Mouse (Mus musculus) thymus, adult 2 months (tissue): ENCODE data around the gene N4bp2l2. TPM values are rescaled to one million over a fixed set of nuclear protein-coding genes. Genes with fewer than 3 reads are reported as not detected.
A peak's percentile ranks its signal among the peaks of the same experiment; 100 is the strongest.
"Not testable (repeated sequence)": the region's sequence is repeated elsewhere in the genome, so short reads cannot be mapped to it uniquely, and the experiment has no call there.

Experiments used
- DNase-seq: peaks from one replicate; pipeline ENCODE4 v3.0.0; 2021
- H3K27ac ChIP-seq: fragments of 200-500 bp; 2 replicates; pipeline ENCODE4 v1.5.1; 2012; ENCODE audit warnings: low read length, control low read depth; ENCODE audit not compliant: control insufficient read depth, insufficient read depth
- H3K27me3 ChIP-seq: fragments of 200-500 bp; 2 replicates; pipeline ENCODE4 v1.6.1; 2012; ENCODE audit warnings: mild to moderate bottlenecking, low read length, moderate library complexity, mixed read lengths; ENCODE audit not compliant: control insufficient read depth, insufficient read depth
- H3K36me3 ChIP-seq: fragments of 200-500 bp; 2 replicates; pipeline ENCODE4 v1.6.1; 2012; ENCODE audit warnings: mild to moderate bottlenecking, low read length, moderate library complexity; ENCODE audit not compliant: control insufficient read depth, insufficient read depth
- H3K4me1 ChIP-seq: fragments of 200-500 bp; replicated peaks from 2 replicates; pipeline ENCODE4 v1.6.1; 2012; ENCODE audit warnings: low read length; ENCODE audit not compliant: control insufficient read depth, insufficient read depth
- H3K4me3 ChIP-seq: fragments of 200-500 bp; 2 replicates; pipeline ENCODE4 v1.5.1; 2012; ENCODE audit warnings: mild to moderate bottlenecking, low read length, control low read depth, moderate library complexity; ENCODE audit not compliant: control insufficient read depth, insufficient read depth
- CTCF ChIP-seq: fragments of 200-500 bp; IDR thresholded peaks from 2 replicates; pipeline ENCODE4 v1.5.1; 2012; ENCODE audit warnings: mild to moderate bottlenecking, control low read depth, low read length, moderate library complexity, borderline replicate concordance; ENCODE audit not compliant: control insufficient read depth, poor library complexity, insufficient read depth; ENCODE audit errors: extremely low read depth
- POLR2A ChIP-seq: fragments of 200-500 bp; IDR thresholded peaks from 2 replicates; pipeline ENCODE4 v1.6.1; 2012; ENCODE audit warnings: mild to moderate bottlenecking, low read length, control low read depth, moderate library complexity; ENCODE audit not compliant: control insufficient read depth, poor library complexity, insufficient read depth; ENCODE audit errors: extremely low read depth
- WGBS: fragments of 180-500 bp; shearing (Covaris S2); methylation state at CpG from one replicate; pipeline ENCODE4 v1.1.7; 2018; 5-methylcytosine and 5-hydroxymethylcytosine counted together
- polyA plus RNA-seq: library from polyadenylated mRNA; depleted of rRNA; stranded (reverse); fragments of >200 nt; gene quantifications from 2 replicates; pipeline ENCODE4 v1.2.3, GENCODE M21; 2012; rRNA removed

The N4bp2l2 gene
- polyA plus RNA-seq = 10.5 and 13.1 TPM in 2 replicates

GRCm38 (mm10) chr5:150666133-150666739 is at the start of gene N4bp2l2:
TSS of gene N4bp2l2 (minus strand) at chr5:150666183.
- Histone ChIP-seq H3K36me3 (peaks cover 12% of the 10 kb centered on the region), H3K4me3 (peak within 1 kb of the TSS; percentile 99), H3K27ac (peak within 1 kb of the TSS; percentile 90)
- not testable (repeated sequence) for H3K4me1 ChIP-seq, DNase-seq, H3K27me3 ChIP-seq
- WGBS = 92% methylated on average over 9 of the region's 9 CpGs

DNA sequence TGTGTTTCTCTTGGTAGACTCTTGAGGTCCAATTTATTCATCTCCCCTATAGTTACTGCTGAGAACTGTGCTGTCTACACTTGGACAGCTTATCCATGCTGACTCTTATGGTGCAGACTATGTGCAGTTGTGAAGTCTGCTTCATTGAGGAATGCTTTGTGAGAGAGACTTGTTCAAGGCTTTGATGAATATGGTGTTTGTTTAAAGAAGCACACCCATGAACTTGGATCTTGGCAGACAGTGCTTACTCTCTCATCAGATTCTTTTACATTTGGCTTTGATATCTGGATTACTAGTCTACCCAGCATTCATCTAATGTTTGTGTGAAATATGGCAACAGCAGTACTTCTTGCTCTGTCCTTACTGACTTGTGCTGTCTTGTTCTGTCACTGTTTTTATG is 47.4 kb upstream of the N4bp2l2 start:
- H3K36me3 ChIP-seq = no peaks in the 10 kb centered on the region
- TF ChIP-seq POLR2A = no peak
- TF ChIP-seq CTCF = no peak
- no peaks in the 10 kb centered on the region for H3K27me3 ChIP-seq
- no peaks in the 10 kb centered on the region for H3K4me1 ChIP-seq
- H3K4me3 ChIP-seq = no peak overlapping the region
- no peak overlapping the region for H3K27ac ChIP-seq
- DNase-seq = no peak

- Histone ChIP-seq H3K4me1 (no peaks in the 10 kb centered on the region), H3K27ac (no peak overlapping the region), H3K4me3 (no peak overlapping the region), H3K36me3 (no peaks in the 10 kb centered on the region), H3K27me3 (no peaks in the 10 kb centered on the region)
- no peak for DNase-seq
- 99% methylated on average over 4 of the region's 4 CpGs for WGBS
- TF ChIP-seq POLR2A = no peak
- no peak for TF ChIP-seq CTCF
Observed at GRCm38 (mm10) chr5:150711503-150711902, 45.5 kb upstream of the N4bp2l2 start.

GRCm38 (mm10) chr5:150707181-150707580 is 41.2 kb upstream of the N4bp2l2 start:
- H3K4me1 ChIP-seq, H3K36me3 ChIP-seq, H3K27me3 ChIP-seq, H3K27ac ChIP-seq, H3K4me3 ChIP-seq, DNase-seq: not testable (repeated sequence)
- 97% methylated on average over 3 of the region's 3 CpGs for WGBS

DNA sequence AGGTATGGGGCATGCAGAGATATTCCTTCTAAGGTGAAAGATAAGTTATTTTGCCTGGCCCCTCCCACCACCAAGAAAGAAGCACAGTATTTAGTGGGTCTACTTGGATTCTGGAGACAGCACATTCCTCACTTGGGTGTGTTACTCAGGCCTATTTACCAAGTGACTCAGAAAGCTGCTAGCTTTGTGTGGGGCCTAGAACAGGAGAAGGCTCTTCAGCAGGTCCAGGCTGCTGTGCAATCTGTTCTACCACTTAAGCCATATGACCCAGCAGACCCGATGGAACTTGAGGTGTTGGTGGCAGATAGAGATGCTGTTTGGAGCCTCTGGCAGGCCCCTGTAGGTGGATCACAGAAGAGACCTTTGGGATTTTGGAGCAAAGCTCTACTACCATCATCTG is 40.7 kb upstream of the N4bp2l2 start:
- H3K36me3 ChIP-seq, DNase-seq, H3K27me3 ChIP-seq, H3K4me1 ChIP-seq, H3K27ac ChIP-seq, H3K4me3 ChIP-seq: not testable (repeated sequence)
- 100% methylated on average over 1 of the region's 1 CpGs for WGBS

- 34% methylated on average over 2 of the region's 2 CpGs for WGBS
- DNase-seq = peak; percentile 50
- no peak overlapping the region for H3K27ac ChIP-seq
- no peaks in the 10 kb centered on the region for H3K4me1 ChIP-seq
- no peaks in the 10 kb centered on the region for H3K36me3 ChIP-seq
- H3K4me3 ChIP-seq = no peak overlapping the region
- no peaks in the 10 kb centered on the region for H3K27me3 ChIP-seq
- TF ChIP-seq CTCF (no peak), POLR2A (no peak)
Observed at GRCm38 (mm10) chr5:150702714-150703113, 36.7 kb upstream of the N4bp2l2 start.

- no peaks in the 10 kb centered on the region for H3K36me3 ChIP-seq
- H3K4me3 ChIP-seq = no peak overlapping the region
- TF ChIP-seq CTCF (no peak), POLR2A (no peak)
- no peaks in the 10 kb centered on the region for H3K27me3 ChIP-seq
- DNase-seq = no peak
- no peak overlapping the region for H3K27ac ChIP-seq
- no peaks in the 10 kb centered on the region for H3K4me1 ChIP-seq
- 96% methylated on average over 2 of the region's 2 CpGs for WGBS
Observed at GRCm38 (mm10) chr5:150693277-150693676, 27.3 kb upstream of the N4bp2l2 start.
